Mouse (Mus musculus) MEL (cell line): ENCODE results near the gene Pomp. TPM values are rescaled to one million over a fixed set of nuclear protein-coding genes. Genes with fewer than 3 reads are reported as not detected.
A peak's percentile ranks its signal among the peaks of the same experiment; 100 is the strongest.

Source experiments
- DNase-seq: peaks from one replicate; pipeline ENCODE4 v3.0.0; 2011; ENCODE audit warnings: low read depth, low spot score
- H3K27ac ChIP-seq: 2 replicates; pipeline ENCODE4 v1.5.1; 2012; ENCODE audit warnings: low read depth, mild to moderate bottlenecking, control low read depth, low read length, moderate library complexity; ENCODE audit not compliant: control insufficient read depth
- H3K27me3 ChIP-seq, 2 experiments: fragments of 150-350 bp in 1 of 2; sonication (generic) in 1 of 2; 2 replicates each; pipeline ENCODE4 v1.6.1; 2012; ENCODE audit warnings: low read length in 2 of 2, mild to moderate bottlenecking in 2 of 2, improper control_type of control experiment in 1 of 2, moderate library complexity in 1 of 2; ENCODE audit not compliant: insufficient read depth in 2 of 2, control insufficient read depth in 1 of 2
- H3K36me3 ChIP-seq, 2 experiments: 2 replicates each; pipeline ENCODE4 v1.6.1; 2012 to 2014; ENCODE audit warnings: low read length in 2 of 2, improper control_type of control experiment in 1 of 2, inconsistent platforms in 1 of 2, mild to moderate bottlenecking in 1 of 2; ENCODE audit not compliant: insufficient read depth in 2 of 2, control insufficient read depth in 1 of 2
- H3K4me1 ChIP-seq, 2 experiments: fragments of 150-350 bp in 1 of 2; sonication (generic) in 1 of 2; 2 replicates each; pipeline ENCODE4 v1.6.1; 2012; ENCODE audit warnings: low read length in 2 of 2, improper control_type of control experiment in 1 of 2, mild to moderate bottlenecking in 1 of 2; ENCODE audit not compliant: insufficient read depth in 2 of 2, control insufficient read depth in 1 of 2
- H3K4me3 ChIP-seq, 2 experiments: fragments of 150-350 bp in 1 of 2; sonication (generic) in 1 of 2; 2 replicates each; pipeline ENCODE4 v1.5.1; 2012; ENCODE audit warnings: low read depth in 2 of 2, low read length in 2 of 2, mild to moderate bottlenecking in 2 of 2, moderate library complexity in 2 of 2, control low read depth in 1 of 2, improper control_type of control experiment in 1 of 2; ENCODE audit not compliant: control insufficient read depth in 1 of 2, insufficient read depth in 1 of 2
- H3K79me2 ChIP-seq: 2 replicates; pipeline ENCODE4 v1.6.1; 2012; ENCODE audit warnings: mild to moderate bottlenecking, low read length, moderate library complexity; ENCODE audit not compliant: control insufficient read depth, poor library complexity, insufficient read depth
- H3K9ac ChIP-seq: 2 replicates; pipeline ENCODE4 v1.6.1; 2012; ENCODE audit warnings: low read depth, mild to moderate bottlenecking, control low read depth, low read length, moderate library complexity; ENCODE audit not compliant: control insufficient read depth, poor library complexity, severe bottlenecking
- H3K9me3 ChIP-seq: fragments of 150-350 bp; sonication (generic); replicated peaks from 2 replicates; pipeline ENCODE4 v1.6.1; 2012; ENCODE audit warnings: mild to moderate bottlenecking, low read length, improper control_type of control experiment, moderate library complexity; ENCODE audit not compliant: insufficient read depth
- CHD2 ChIP-seq: IDR thresholded peaks from 2 replicates; pipeline ENCODE4 v1.6.1; 2011; ENCODE audit warnings: low read length, improper control_type of control experiment
- CTCF ChIP-seq, 3 experiments: IDR thresholded peaks in 2 of 3; conservative IDR thresholded peaks in 1 of 3; 2 replicates each; pipeline ENCODE4 v1.5.1; 2011 to 2012; ENCODE audit warnings: low read length in 3 of 3, low read depth in 2 of 3, mild to moderate bottlenecking in 2 of 3, improper control_type of control experiment in 1 of 3, inconsistent platforms in 1 of 3, mixed read lengths in 1 of 3, moderate library complexity in 1 of 3; ENCODE audit not compliant: control insufficient read depth in 1 of 3, insufficient read depth in 1 of 3, poor library complexity in 1 of 3, severe bottlenecking in 1 of 3
- ELF1 ChIP-seq: IDR thresholded peaks from 2 replicates; pipeline ENCODE4 v1.6.1; 2014; ENCODE audit warnings: low read depth, mild to moderate bottlenecking, inconsistent platforms, low read length, improper control_type of control experiment, moderate library complexity
- ETS1 ChIP-seq: IDR thresholded peaks from 2 replicates; pipeline ENCODE4 v1.6.1; 2012; ENCODE audit warnings: low read depth, mild to moderate bottlenecking, inconsistent platforms, low read length, improper control_type of control experiment, moderate library complexity
- GATA1 ChIP-seq: IDR thresholded peaks from 2 replicates; pipeline ENCODE4 v1.6.1; 2011; ENCODE audit warnings: low read depth, low read length, improper control_type of control experiment
- HCFC1 ChIP-seq: IDR thresholded peaks from 2 replicates; pipeline ENCODE4 v1.6.1; 2012; ENCODE audit warnings: low read depth, mild to moderate bottlenecking, inconsistent platforms, low read length, improper control_type of control experiment, moderate library complexity
- KAT2A ChIP-seq: conservative IDR thresholded peaks from 2 replicates; pipeline ENCODE4 v1.6.1; 2012; ENCODE audit warnings: low read depth, low read length, improper control_type of control experiment, inconsistent platforms
- MAX ChIP-seq: IDR thresholded peaks from 2 replicates; pipeline ENCODE4 v1.6.1; 2011; ENCODE audit warnings: low read length, improper control_type of control experiment
- MAZ ChIP-seq: IDR thresholded peaks from 2 replicates; pipeline ENCODE4 v1.6.1; 2012; ENCODE audit warnings: low read depth, mild to moderate bottlenecking, inconsistent platforms, low read length, improper control_type of control experiment
- MXI1 ChIP-seq: IDR thresholded peaks from 2 replicates; pipeline ENCODE4 v1.6.1; 2011; ENCODE audit warnings: mild to moderate bottlenecking, low read depth, low read length, improper control_type of control experiment
- MYC ChIP-seq: IDR thresholded peaks from 2 replicates; pipeline ENCODE4 v1.6.1; 2011; ENCODE audit warnings: low read depth, mild to moderate bottlenecking, low read length, improper control_type of control experiment, moderate library complexity
- NRF1 ChIP-seq: IDR thresholded peaks from 2 replicates; pipeline ENCODE4 v1.6.1; 2014; ENCODE audit warnings: low read depth, mild to moderate bottlenecking, inconsistent platforms, low read length, improper control_type of control experiment, moderate library complexity; ENCODE audit not compliant: poor library complexity, insufficient read depth, severe bottlenecking
- POLR2A ChIP-seq, 2 experiments: IDR thresholded peaks; 2 replicates each; pipeline ENCODE4 v1.6.1; 2011 to 2012; ENCODE audit warnings: low read length in 2 of 2, mild to moderate bottlenecking in 2 of 2, control low read depth in 1 of 2, improper control_type of control experiment in 1 of 2, low read depth in 1 of 2, moderate library complexity in 1 of 2; ENCODE audit not compliant: control insufficient read depth in 1 of 2, insufficient read depth in 1 of 2, poor library complexity in 1 of 2
- RCOR1 ChIP-seq: IDR thresholded peaks from 2 replicates; pipeline ENCODE4 v1.6.1; 2012; ENCODE audit warnings: low read depth, mild to moderate bottlenecking, inconsistent platforms, low read length, improper control_type of control experiment
- SIN3A ChIP-seq: IDR thresholded peaks from 2 replicates; pipeline ENCODE4 v1.6.1; 2012; ENCODE audit warnings: low read length, improper control_type of control experiment, inconsistent platforms
- TBP ChIP-seq: IDR thresholded peaks from 2 replicates; pipeline ENCODE4 v1.8.0; 2011; ENCODE audit warnings: low read depth, low read length, improper control_type of control experiment
- TCF12 ChIP-seq: IDR thresholded peaks from 2 replicates; pipeline ENCODE4 v1.6.1; 2014; ENCODE audit warnings: low read depth, mild to moderate bottlenecking, inconsistent platforms, low read length, improper control_type of control experiment, moderate library complexity
- polyA plus RNA-seq, 2 experiments: library from polyadenylated mRNA; stranded (reverse) in 1 of 2; unstranded in 1 of 2; fragments of >175 nt in 1 of 2; fragments of >200 nt in 1 of 2; gene quantifications; 2 replicates each; pipeline versions ENCODE4 v1.2.1 to v1.2.4; 2012; ENCODE audit warnings: low replicate concordance in 2 of 2, low read depth in 1 of 2; ENCODE audit not compliant: insufficient read length in 2 of 2, insufficient read depth in 1 of 2, missing spikeins in 1 of 2
- total RNA-seq: library from RNA; depleted of rRNA; stranded (reverse); fragments of 300-350 nt; gene quantifications from 2 replicates; pipeline ENCODE4 v1.2.3, GENCODE M21; 2012

Gene Pomp
- total and polyA plus RNA-seq, 3 experiments, result 348 to 500 TPM; not detected in 1

DNA sequence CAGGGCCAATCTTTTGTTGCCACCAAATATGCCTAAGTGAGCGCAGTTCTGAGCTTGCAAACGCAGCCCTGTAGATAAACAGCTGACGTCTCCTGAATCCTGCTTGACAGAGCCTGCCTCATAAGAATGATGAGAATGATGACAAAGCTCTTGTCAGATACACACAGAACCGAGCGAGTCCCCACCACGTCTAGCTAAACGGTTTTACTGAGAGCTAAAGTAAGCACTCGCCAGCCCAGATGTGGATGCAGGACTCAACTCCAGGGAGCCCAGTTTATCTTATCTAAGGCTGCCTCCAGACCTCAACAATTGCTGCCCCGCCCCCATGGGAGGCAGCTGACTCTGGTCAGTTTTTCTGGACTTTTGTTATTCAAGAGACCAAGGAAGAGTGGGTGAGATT lies 32.9 kb downstream of the Pomp start (continued):
- TF ChIP-seq KAT2A, result no peak

DNA sequence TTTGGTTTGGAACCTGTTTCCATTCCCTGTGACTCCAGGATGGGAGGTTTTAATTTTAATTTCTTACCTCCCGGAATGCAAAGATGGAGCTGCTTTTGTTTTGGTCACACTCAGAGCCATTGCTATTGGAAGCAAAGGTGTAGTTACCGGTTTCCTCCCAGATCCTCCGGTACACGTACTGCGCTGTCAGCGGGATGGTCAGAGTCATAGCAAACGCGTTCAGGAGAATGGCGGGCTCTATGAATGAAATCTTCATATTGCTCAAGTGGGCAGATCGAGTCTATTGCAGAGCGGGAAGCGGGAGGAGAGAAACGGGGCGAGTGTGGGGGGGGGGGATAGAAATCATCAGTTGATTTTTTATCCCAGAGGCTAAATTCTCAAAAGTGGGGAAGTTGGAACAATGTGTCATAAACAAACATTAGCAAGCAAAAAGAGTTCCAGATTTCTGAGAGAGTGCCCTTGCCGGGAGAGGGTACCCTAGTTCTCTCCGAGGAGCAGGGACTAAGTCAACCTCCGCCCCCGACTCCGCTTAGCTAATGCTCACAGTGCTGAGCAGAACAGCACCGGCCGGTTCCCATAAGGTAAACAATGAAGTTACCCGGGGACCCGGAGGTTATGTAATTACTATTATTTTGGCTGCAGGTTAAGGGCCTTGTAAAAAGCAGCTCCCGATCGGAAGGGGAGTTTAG lies 33.6 kb downstream of the Pomp start:
- 0 out of 2 replicates have a peak, but pooled peaks have one; percentile 11 for TF ChIP-seq MAX
- peak; percentile 34; the same call in 1 of the 2 replicates for TF ChIP-seq MAZ
- TF ChIP-seq SIN3A, result peak; percentile 53; the same call in 1 of the 2 replicates
- TF ChIP-seq CTCF (IDR thresholded peaks at IDR 0.05 in 2 of 3, conservative IDR thresholded peaks at IDR 0.05 in 1 of 3; ENCODE audit: control insufficient read depth in 1 of 3, insufficient read depth in 1 of 3, low read depth in 2 of 3, low read length in 3 of 3, poor library complexity in 1 of 3, severe bottlenecking in 1 of 3), result no peak
- DNase-seq, result peak; percentile 55
- H3K27me3 ChIP-seq, result no peaks in the 10 kb centered on the region
- H3K9me3 ChIP-seq, result no peaks in the 10 kb centered on the region
- H3K4me1 ChIP-seq, result peaks cover 8 to 31% of the 10 kb centered on the region in 2 experiments
- peak overlapping the region; percentile 12 for H3K27ac ChIP-seq
- H3K9ac ChIP-seq, result peak overlapping the region; percentile 61
- H3K36me3 ChIP-seq, result peaks cover 0 to 17% of the 10 kb centered on the region in 2 experiments; a peak in 2 of 4 replicates
- no peaks in the 10 kb centered on the region for H3K79me2 ChIP-seq
- H3K4me3 ChIP-seq, result peak overlapping the region; percentile 74 to 87

DNA sequence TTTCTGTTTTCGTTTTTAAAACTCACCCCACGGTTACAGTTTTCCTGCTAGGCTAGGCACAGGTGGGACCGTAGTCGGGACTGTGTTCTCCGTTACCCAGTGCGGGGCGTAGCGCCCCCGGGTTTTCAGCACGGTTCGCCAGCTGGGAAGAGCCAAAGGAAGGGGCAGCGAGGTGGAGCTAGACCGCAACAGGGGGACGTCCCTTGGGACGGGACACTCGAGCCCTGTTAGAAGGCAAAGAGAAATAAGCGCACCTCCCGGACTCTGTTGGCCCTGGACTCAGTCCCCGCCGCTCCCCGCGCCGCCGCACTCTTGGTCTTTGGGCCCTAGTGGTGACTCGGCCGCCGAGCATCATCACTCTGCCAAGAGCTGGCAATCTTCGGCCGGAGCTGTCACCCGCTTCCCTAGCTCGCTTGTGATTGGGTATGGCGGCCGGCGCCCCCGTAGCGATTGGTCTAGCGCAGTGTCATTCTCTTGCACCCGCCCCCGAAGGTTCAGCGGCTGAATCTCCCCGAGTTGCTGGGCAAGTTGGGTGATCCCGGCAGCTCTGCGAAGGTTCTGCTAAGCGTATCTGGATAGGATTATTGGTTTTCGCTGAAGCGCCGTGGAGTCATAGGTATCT lies 34.3 kb downstream of the Pomp start, which contains the start of gene Slc46a3:
TSS of gene Slc46a3 (minus strand) at position 361 of the 622 bp plus-strand sequence.
- Histone ChIP-seq H3K27me3 (no peaks in the 10 kb centered on the region), H3K4me1 (peaks cover 5 to 29% of the 10 kb centered on the region in 2 experiments), H3K27ac (peak within 1 kb of the TSS; percentile 50), H3K79me2 (no peaks in the 10 kb centered on the region), H3K4me3 (peak within 1 kb of the TSS; percentile 74 to 87), H3K9ac (peak within 1 kb of the TSS; percentile 61), H3K9me3 (no peaks in the 10 kb centered on the region), H3K36me3 (peaks cover 0 to 14% of the 10 kb centered on the region in 2 experiments; a peak in 2 of 4 replicates)
- TF ChIP-seq ETS1, result no peak; the same call in none of the 2 replicates
- TF ChIP-seq GATA1, result peak; percentile 35; the same call in 1 of the 2 replicates
- peak; percentile 57 for TF ChIP-seq NRF1
- TF ChIP-seq TCF12, result peak; percentile 52
- peak; percentile 85 for TF ChIP-seq CHD2
- TF ChIP-seq MYC, result no peak
- 0 out of 2 replicates have a peak, but pooled peaks have one; percentile 27 for TF ChIP-seq MXI1
- peak; percentile 64; the same call in 1 of the 2 replicates for TF ChIP-seq TBP
- peak; percentile 54; the same call in 1 of the 2 replicates for TF ChIP-seq HCFC1
- no peak for TF ChIP-seq ELF1
- peak; percentile 46; the same call in 1 of the 2 replicates for TF ChIP-seq SIN3A
- peak in 2 of 3 experiments; percentile 7 to 35; a peak in 3 of 6 replicates for TF ChIP-seq CTCF (IDR thresholded peaks at IDR 0.05 in 2 of 3, conservative IDR thresholded peaks at IDR 0.05 in 1 of 3; ENCODE audit: control insufficient read depth in 1 of 3, insufficient read depth in 1 of 3, low read depth in 2 of 3, low read length in 3 of 3, poor library complexity in 1 of 3, severe bottlenecking in 1 of 3)
- TF ChIP-seq POLR2A (IDR thresholded peaks at IDR 0.05; ENCODE audit: control insufficient read depth in 1 of 2, insufficient read depth in 1 of 2, low read depth in 1 of 2, low read length in 2 of 2, poor library complexity in 1 of 2), result peak in 1 of 2 experiments; percentile 46; a peak in 1 of 4 replicates
- TF ChIP-seq RCOR1, result no peak
- peak; percentile 98 for DNase-seq
